Mouse (Mus musculus) liver, embryonic 15.5 days (tissue): ENCODE data around the gene Endou. TPM values are rescaled to one million over a fixed set of nuclear protein-coding genes. Genes with fewer than 3 reads are reported as not detected.

Experiments used
- ATAC-seq: fragments of 200-750 bp; cut with Nextera tagmentation; 2 replicates; pipeline ENCODE4 v1.8.0; 2017; ENCODE audit warnings: moderate number of reproducible peaks, mild to moderate bottlenecking, moderate library complexity; ENCODE audit not compliant: insufficient read depth
- H3K27ac ChIP-seq: fragments of 300-500 bp; sonication (generic); replicated peaks from 2 replicates; pipeline ENCODE4 v1.5.1; 2015; ENCODE audit warnings: mild to moderate bottlenecking, inconsistent platforms
- H3K27me3 ChIP-seq: fragments of 300-500 bp; sonication (generic); 2 replicates; pipeline ENCODE4 v1.6.1; 2015; ENCODE audit warnings: mild to moderate bottlenecking, inconsistent platforms
- H3K36me3 ChIP-seq: fragments of 300-500 bp; sonication (generic); replicated peaks from 2 replicates; pipeline ENCODE4 v1.6.1; 2015; ENCODE audit warnings: moderate library complexity, mild to moderate bottlenecking, inconsistent platforms
- H3K4me1 ChIP-seq: fragments of 300-500 bp; sonication (generic); replicated peaks from 2 replicates; pipeline ENCODE4 v1.6.1; 2015; ENCODE audit warnings: inconsistent platforms
- H3K4me2 ChIP-seq: fragments of 300-500 bp; sonication (generic); 2 replicates; pipeline ENCODE4 v1.6.1; 2015; ENCODE audit warnings: moderate library complexity, mild to moderate bottlenecking, inconsistent platforms
- H3K4me3 ChIP-seq: fragments of 300-500 bp; sonication (generic); replicated peaks from 2 replicates; pipeline ENCODE4 v1.5.1; 2015; ENCODE audit warnings: mild to moderate bottlenecking, inconsistent platforms
- H3K9ac ChIP-seq: fragments of 300-500 bp; sonication (generic); 2 replicates; pipeline ENCODE4 v1.6.1; 2015; ENCODE audit warnings: moderate library complexity, mild to moderate bottlenecking, inconsistent platforms
- H3K9me3 ChIP-seq: fragments of 300-500 bp; sonication (generic); replicated peaks from 2 replicates; pipeline ENCODE4 v1.6.1; 2016; ENCODE audit warnings: inconsistent platforms
- WGBS: fragments of 180-500 bp; shearing (Covaris S2); methylation state at CpG from one replicate; pipeline ENCODE4 v1.1.7; 2015; ENCODE audit warnings: mixed read lengths; ENCODE audit not compliant: insufficient replicate concordance; 5-methylcytosine and 5-hydroxymethylcytosine counted together
- polyA plus RNA-seq: library from polyadenylated mRNA; unstranded; fragments of >200 nt; fragmentation: Nextera tagmentation; extraction: Ambion mirVana; gene quantifications from 2 replicates; pipeline ENCODE4 v1.2.1, GENCODE M21; 2015

Gene Endou
- polyA plus RNA-seq, 1 experiment from 2014 or later, result 0.10 TPM

DNA sequence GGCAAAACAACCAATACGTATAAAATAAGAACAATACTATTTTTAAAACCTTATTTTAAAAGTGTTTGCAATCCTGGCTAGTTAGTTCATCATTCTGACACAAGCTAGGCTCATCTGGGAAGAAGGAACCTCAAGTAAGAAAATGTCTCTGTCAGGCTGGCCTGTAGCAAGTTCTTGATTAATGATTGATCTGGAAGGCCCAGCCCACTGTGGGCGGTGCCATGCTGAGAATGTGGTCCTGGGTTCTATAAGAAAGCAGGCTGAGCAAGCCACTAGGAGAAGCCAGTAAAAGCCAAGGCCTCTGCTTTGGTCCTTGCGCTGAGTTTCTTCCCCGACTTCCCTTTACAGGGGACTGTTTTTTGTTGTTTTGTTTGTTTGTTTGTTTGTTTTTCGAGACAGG, 21.4 kb upstream of the Endou start:
- Histone ChIP-seq H3K27me3 (no peaks in the 10 kb centered on the region), H3K27ac (no peak overlapping the region), H3K4me3 (no peak overlapping the region), H3K4me1 (peaks cover 25% of the 10 kb centered on the region), H3K9ac (no peak overlapping the region), H3K4me2 (no peak overlapping the region), H3K9me3 (no peaks in the 10 kb centered on the region), H3K36me3 (no peaks in the 10 kb centered on the region)
- ATAC-seq, result no peak
- 79% methylated on average over 5 of the region's 5 CpGs for WGBS

DNA sequence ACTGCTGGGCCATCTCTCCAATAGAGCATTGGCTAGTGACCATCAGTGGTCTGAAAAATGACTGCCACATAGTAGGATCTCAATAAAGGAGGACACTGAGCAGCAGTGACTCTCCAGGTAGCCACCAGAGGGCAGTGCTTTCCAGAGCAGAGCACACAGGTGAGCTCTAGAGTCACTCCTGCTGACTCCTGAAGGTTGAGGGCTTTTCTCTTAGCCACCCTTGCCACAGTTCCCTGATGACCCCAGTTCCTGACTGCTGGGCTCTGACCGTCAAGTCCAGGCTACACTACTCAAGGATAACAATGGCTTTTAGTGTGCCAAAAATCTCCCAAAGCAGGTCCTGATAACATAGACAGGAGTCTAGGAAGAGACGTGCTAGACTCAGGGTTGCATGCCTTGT, 20.5 kb upstream of the Endou start:
- ATAC-seq, result no peak
- H3K4me1 ChIP-seq, result peaks cover 33% of the 10 kb centered on the region
- no peak overlapping the region for H3K4me2 ChIP-seq
- H3K4me3 ChIP-seq, result no peak overlapping the region
- WGBS, result 59% methylated on average over 2 of the region's 2 CpGs
- H3K27ac ChIP-seq, result no peak overlapping the region
- H3K36me3 ChIP-seq, result no peaks in the 10 kb centered on the region
- H3K9me3 ChIP-seq, result no peaks in the 10 kb centered on the region
- H3K9ac ChIP-seq, result no peak overlapping the region
- no peaks in the 10 kb centered on the region for H3K27me3 ChIP-seq

DNA sequence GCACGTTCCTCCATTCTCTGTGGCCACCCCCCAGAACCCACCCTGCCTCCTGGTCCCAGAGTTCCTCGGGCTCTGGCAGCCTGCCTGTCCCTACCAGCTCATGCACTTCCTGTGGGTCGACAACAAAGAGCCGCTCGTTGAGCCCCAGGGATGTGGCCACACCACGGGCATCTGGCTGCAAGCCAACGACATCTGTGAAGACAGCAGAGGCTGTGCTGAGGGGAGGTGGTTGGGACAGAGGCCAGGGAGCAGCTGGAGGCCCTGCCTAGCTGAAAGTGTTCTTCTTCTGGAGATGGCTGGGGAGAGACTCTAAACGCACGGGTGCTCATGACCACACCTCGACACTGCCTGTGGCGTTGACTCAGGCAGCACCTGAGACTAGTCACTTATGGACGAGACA, 19.6 kb upstream of the Endou start:
- ATAC-seq, result no peak
- no peak overlapping the region for H3K4me2 ChIP-seq
- 16% methylated on average over 12 of the region's 12 CpGs for WGBS

DNA sequence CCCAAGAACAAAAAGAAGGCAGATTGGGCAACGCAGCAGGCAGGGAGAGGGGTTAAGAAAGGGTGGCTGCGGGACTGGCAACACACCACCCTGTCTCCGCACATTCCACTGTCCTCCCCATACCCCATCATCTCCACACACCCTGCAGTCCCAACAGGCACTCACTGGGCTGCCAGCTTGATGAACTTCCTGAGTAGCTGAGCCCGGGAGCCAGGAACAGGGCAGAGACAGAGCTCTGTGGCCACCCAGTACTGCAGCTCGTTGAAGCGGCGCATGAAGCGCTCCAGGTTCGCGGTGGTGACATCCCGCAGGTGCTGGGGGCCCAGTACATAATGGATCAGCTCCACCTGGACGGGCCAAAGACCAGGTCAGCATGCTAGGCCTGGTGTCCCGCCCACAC, 18.7 kb upstream of the Endou start:
- peaks cover 52% of the 10 kb centered on the region for H3K4me1 ChIP-seq
- no peak overlapping the region for H3K4me3 ChIP-seq
- no peaks in the 10 kb centered on the region for H3K36me3 ChIP-seq
- 76% methylated on average over 13 of the region's 13 CpGs for WGBS
- no peak for ATAC-seq
- no peak overlapping the region for H3K27ac ChIP-seq
- no peak overlapping the region for H3K9ac ChIP-seq
- no peaks in the 10 kb centered on the region for H3K9me3 ChIP-seq
- H3K27me3 ChIP-seq, result no peaks in the 10 kb centered on the region
- H3K4me2 ChIP-seq, result no peak overlapping the region

More for the DNA sequence above, 19.6 kb upstream of the Endou start:
- Histone ChIP-seq H3K27me3 (no peaks in the 10 kb centered on the region), H3K9ac (no peak overlapping the region), H3K27ac (no peak overlapping the region), H3K9me3 (no peaks in the 10 kb centered on the region), H3K4me3 (no peak overlapping the region), H3K36me3 (no peaks in the 10 kb centered on the region), H3K4me1 (peaks cover 43% of the 10 kb centered on the region)

DNA sequence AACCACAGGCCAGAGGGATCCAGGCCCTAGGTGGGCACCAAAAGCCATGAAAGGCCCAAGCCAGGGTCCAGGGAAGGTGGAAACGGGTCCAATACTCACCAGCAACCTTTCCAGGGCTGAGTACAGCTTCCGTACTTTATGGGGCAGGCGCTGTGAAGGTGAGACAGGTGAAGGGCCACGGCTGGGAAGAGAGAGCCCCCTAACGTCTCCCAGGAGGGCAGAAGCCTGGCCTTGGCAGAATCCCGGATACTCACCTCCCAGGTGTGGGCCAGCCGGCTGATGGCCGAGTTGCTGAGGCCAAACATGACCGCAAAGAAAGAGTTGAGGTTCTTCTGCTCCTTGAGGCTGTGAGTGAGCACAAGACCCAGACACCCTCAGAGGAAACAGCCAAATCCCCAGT, 18.3 kb upstream of the Endou start:
- H3K27me3 ChIP-seq, result no peaks in the 10 kb centered on the region
- ATAC-seq, result no peak
- H3K9ac ChIP-seq, result no peak overlapping the region
- no peak overlapping the region for H3K27ac ChIP-seq
- H3K4me3 ChIP-seq, result no peak overlapping the region
- no peak overlapping the region for H3K4me2 ChIP-seq
- 71% methylated on average over 9 of the region's 9 CpGs for WGBS
- H3K36me3 ChIP-seq, result no peaks in the 10 kb centered on the region
- no peaks in the 10 kb centered on the region for H3K9me3 ChIP-seq
- H3K4me1 ChIP-seq, result peaks cover 55% of the 10 kb centered on the region

DNA sequence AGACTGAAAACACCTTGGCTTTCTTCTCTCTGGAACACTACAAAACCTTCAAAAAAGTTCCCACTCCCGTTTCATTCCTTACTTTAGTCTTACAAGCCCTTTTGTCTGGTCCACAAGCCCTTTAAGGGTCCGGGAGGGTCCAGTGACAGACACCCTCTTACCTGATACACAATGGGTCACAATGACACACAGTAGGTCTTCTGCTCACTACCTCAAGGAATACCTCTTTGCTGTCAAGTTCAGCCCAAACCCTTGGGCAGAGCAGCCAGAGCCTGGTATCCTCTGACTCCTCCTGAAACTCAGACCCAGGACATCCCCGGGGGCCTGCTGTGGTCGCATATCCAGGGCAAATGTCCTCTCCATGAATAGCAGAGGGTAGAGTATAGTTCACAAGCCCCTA, 17.8 kb upstream of the Endou start:
- no peaks in the 10 kb centered on the region for H3K9me3 ChIP-seq
- H3K4me2 ChIP-seq, result no peak overlapping the region
- peaks cover 59% of the 10 kb centered on the region for H3K4me1 ChIP-seq
- no peak overlapping the region for H3K27ac ChIP-seq
- no peak overlapping the region for H3K9ac ChIP-seq
- WGBS, result 69% methylated on average over 4 of the region's 4 CpGs
- ATAC-seq, result no peak
- H3K4me3 ChIP-seq, result no peak overlapping the region
- no peaks in the 10 kb centered on the region for H3K27me3 ChIP-seq
- no peaks in the 10 kb centered on the region for H3K36me3 ChIP-seq

DNA sequence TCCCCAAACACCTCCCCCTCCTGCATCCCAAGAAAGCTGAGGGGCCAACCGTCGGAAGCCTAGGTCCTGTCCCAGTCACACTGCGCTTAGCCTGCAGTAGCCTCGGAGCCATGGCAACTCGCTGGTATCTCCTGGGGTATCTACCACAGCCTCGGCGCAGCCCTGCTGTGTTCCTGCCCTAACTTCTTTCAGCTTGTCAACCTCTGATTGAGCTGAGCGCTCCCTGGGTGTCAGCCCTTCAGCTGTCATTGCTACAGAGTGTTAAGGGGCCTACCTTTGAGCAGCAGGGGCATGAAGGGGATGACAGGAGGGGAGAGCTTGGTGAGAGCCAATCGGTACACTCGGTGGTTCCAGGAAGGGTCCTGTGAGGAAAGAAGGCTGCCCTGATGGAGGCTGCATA, 17.2 kb upstream of the Endou start:
- peaks cover 61% of the 10 kb centered on the region for H3K4me1 ChIP-seq

DNA sequence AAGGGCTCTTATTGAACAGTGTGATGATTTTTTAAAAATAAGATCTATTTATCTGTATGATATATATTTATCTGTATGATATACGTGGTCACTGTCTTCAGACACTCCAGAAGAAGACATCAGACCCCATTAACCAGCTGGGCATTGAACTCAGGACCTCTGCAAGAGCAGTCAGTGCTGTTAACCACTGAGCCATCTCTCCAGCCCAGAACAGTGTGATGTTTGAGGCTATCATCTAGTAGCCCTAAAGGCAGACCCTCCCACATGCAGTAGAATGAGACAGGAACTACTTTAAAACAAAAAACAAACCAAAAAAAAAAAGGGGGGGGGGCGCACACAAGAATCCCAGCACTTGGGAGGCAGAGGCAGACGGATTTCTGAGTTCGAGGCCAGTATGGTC, 16.3 kb upstream of the Endou start:
- H3K9me3 ChIP-seq, result no peaks in the 10 kb centered on the region
- H3K4me3 ChIP-seq, result no peak overlapping the region
- no peak overlapping the region for H3K4me2 ChIP-seq
- WGBS, result 79% methylated on average over 4 of the region's 4 CpGs
- no peaks in the 10 kb centered on the region for H3K27me3 ChIP-seq
- no peak overlapping the region for H3K9ac ChIP-seq
- no peak for ATAC-seq
- peaks cover 64% of the 10 kb centered on the region for H3K4me1 ChIP-seq
- H3K36me3 ChIP-seq, result no peaks in the 10 kb centered on the region
- H3K27ac ChIP-seq, result no peak overlapping the region

More for the DNA sequence above, 17.2 kb upstream of the Endou start:
- no peaks in the 10 kb centered on the region for H3K27me3 ChIP-seq
- no peak overlapping the region for H3K27ac ChIP-seq
- ATAC-seq, result 0 out of 2 replicates have a peak, but pooled peaks have one; percentile 21
- H3K9me3 ChIP-seq, result no peaks in the 10 kb centered on the region
- H3K9ac ChIP-seq, result 0 out of 2 replicates have a peak overlapping the region, but pooled peaks have one; percentile 2
- peak overlapping the region; percentile 20; the same call in 1 of the 2 replicates for H3K4me2 ChIP-seq
- H3K36me3 ChIP-seq, result no peaks in the 10 kb centered on the region
- 27% methylated on average over 10 of the region's 10 CpGs for WGBS
- no peak overlapping the region for H3K4me3 ChIP-seq

DNA sequence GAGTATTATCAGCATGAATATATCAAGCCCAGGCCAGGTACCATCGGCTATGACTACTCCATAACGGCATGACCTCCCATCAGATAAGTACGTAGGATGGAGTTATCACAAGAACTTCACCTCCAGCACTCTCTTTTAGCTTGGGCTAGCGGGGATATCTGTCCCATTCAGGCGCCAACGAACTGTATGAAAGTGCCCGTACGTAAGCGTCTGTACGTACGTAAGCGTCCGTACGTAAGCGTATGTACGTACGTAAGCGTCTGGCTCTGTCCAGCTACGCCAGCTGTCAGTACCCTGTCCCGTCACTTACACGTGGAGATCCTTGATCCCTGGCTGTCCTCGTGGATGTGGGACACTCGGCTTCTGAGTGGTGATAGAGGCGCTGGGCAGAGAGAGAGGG, 15.6 kb upstream of the Endou start:
- H3K9ac ChIP-seq, result no peak overlapping the region
- H3K27ac ChIP-seq, result no peak overlapping the region; the same call in 1 of the 2 replicates
- H3K4me2 ChIP-seq, result peak overlapping the region; percentile 46
- H3K36me3 ChIP-seq, result no peaks in the 10 kb centered on the region
- peak; percentile 55 for ATAC-seq
- no peaks in the 10 kb centered on the region for H3K9me3 ChIP-seq
- peaks cover 69% of the 10 kb centered on the region for H3K4me1 ChIP-seq
- 48% methylated on average over 24 of the region's 24 CpGs for WGBS
- no peaks in the 10 kb centered on the region for H3K27me3 ChIP-seq
- H3K4me3 ChIP-seq, result peak overlapping the region; percentile 9; the same call in 1 of the 2 replicates

DNA sequence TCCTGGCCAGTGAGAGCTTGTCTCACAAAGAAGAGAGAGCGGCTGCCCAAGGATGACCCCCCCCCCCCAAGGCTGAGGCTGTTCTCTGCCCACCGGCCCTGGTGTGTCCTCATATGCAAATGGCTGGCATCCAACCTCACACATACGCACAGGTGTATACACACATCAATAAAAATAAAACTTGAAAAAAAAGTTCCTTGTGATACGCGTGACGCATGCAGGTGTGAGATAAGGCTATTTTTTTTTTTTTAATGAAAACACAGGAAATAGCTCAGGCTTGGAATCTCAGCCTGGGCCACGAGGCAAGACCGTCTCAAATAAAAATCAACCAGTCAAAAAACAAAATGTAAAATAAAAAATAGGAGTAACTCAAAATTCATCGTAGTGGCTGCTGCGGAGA, 15.1 kb upstream of the Endou start:
- Histone ChIP-seq H3K4me3 (peak overlapping the region; percentile 9; the same call in 1 of the 2 replicates), H3K27ac (peak overlapping the region; percentile 35; the same call in 1 of the 2 replicates), H3K4me1 (peaks cover 69% of the 10 kb centered on the region), H3K27me3 (no peaks in the 10 kb centered on the region), H3K9me3 (no peaks in the 10 kb centered on the region), H3K9ac (no peak overlapping the region), H3K36me3 (no peaks in the 10 kb centered on the region), H3K4me2 (peak overlapping the region; percentile 46)
- WGBS, result 60% methylated on average over 10 of the region's 10 CpGs
- ATAC-seq, result no peak

DNA sequence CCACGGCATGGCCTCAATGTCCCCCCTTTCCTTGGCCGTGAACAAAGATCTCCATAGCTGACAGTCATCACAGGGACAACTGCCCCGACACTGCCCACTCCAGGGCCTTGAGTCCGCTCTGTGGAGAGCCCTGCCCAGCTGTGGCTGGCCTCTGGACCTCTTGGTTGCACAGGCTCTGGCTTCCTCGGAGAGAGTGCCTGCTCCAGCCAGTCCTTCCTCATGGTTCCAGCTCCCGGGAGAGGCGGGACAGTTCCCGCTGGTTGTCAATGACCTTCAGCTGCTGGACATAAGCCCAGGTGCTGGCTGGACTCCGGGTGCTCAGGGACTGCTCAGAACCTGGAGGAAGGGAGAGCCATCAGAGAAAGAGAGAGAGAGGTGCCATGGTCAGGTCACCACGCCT, 14.2 kb upstream of the Endou start:
- Histone ChIP-seq H3K9me3 (no peaks in the 10 kb centered on the region), H3K36me3 (no peaks in the 10 kb centered on the region), H3K9ac (no peak overlapping the region), H3K4me3 (no peak overlapping the region), H3K27ac (peak overlapping the region; percentile 61; the same call in 1 of the 2 replicates), H3K4me2 (peak overlapping the region; percentile 27; the same call in 1 of the 2 replicates), H3K27me3 (no peaks in the 10 kb centered on the region), H3K4me1 (peaks cover 62% of the 10 kb centered on the region)
- ATAC-seq, result no peak
- WGBS, result 48% methylated on average over 10 of the region's 10 CpGs

DNA sequence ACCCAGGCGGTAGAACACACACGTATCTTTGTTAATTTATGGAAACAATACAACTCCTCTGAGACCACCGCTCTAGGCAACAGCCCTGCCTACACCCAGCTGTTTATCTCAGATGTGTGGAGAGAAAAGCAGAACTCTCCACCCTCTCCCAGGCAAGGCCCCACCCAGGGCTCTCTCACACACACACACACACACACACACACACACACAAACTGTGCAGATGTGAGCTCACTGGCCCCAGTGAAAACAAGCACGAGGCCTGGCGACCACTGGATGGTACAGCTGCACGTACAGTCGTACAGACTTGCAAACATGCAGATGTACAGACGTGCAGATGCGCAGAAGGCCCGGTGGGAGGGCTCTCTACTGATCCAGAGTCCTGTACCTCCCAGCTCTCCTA, 13.8 kb upstream of the Endou start:
- Histone ChIP-seq H3K4me2 (peak overlapping the region; percentile 27), H3K9me3 (no peaks in the 10 kb centered on the region), H3K27me3 (no peaks in the 10 kb centered on the region), H3K27ac (peak overlapping the region; percentile 61; the same call in 1 of the 2 replicates), H3K36me3 (no peaks in the 10 kb centered on the region), H3K4me3 (no peak overlapping the region), H3K4me1 (peaks cover 60% of the 10 kb centered on the region), H3K9ac (no peak overlapping the region)
- peak; percentile 79 for ATAC-seq
- 20% methylated on average over 10 of the region's 10 CpGs for WGBS
